Mouse (Mus musculus) lung, postnatal 10 days (tissue): ENCODE measurements around the gene Pakap.

Experiments
- DNase-seq: peaks from one replicate; pipeline ENCODE4 v3.0.0; 2021

Pakap gene

GRCm38 (mm10) chr4:57567666-57568206, at the start of gene Pakap:
Gene Pakap, plus strand, starts transcription at chr4:57568179.
- peak; percentile 77 for DNase-seq

GRCm38 (mm10) chr4:57523456-57523855, 44.5 kb upstream of the Pakap start:
- DNase-seq = no peak

- peak; percentile 8 for DNase-seq
These were observed 43.5 kb upstream of the Pakap start for GRCm38 (mm10) chr4:57524461-57524860.

GRCm38 (mm10) chr4:57525221-57526011, 42.6 kb upstream of the Pakap start:
- DNase-seq = peak; percentile 38

- DNase-seq = no peak
These were observed 39.7 kb upstream of the Pakap start for GRCm38 (mm10) chr4:57528296-57528695.

GRCm38 (mm10) chr4:57533686-57534085, 34.3 kb upstream of the Pakap start:
- no peak for DNase-seq

GRCm38 (mm10) chr4:57534232-57534631, 33.7 kb upstream of the Pakap start:
- peak; percentile 19 for DNase-seq

- no peak for DNase-seq
These were observed 32.9 kb upstream of the Pakap start for GRCm38 (mm10) chr4:57535087-57535486.

- DNase-seq = peak; percentile 72
These were observed 29.8 kb upstream of the Pakap start for GRCm38 (mm10) chr4:57538029-57538688.

- DNase-seq = peak; percentile 71
These were observed 24.2 kb upstream of the Pakap start for GRCm38 (mm10) chr4:57543692-57544256.

- DNase-seq = peak; percentile 29
These were observed 20.2 kb upstream of the Pakap start for GRCm38 (mm10) chr4:57547785-57548184.

- peak; percentile 23 for DNase-seq
These were observed 17.8 kb upstream of the Pakap start for GRCm38 (mm10) chr4:57550216-57550615.

GRCm38 (mm10) chr4:57557102-57557501, 10.9 kb upstream of the Pakap start:
- DNase-seq = no peak

GRCm38 (mm10) chr4:57559438-57559837, 8.5 kb upstream of the Pakap start:
- DNase-seq = no peak

- peak; percentile 59 for DNase-seq
These were observed 8.0 kb upstream of the Pakap start for GRCm38 (mm10) chr4:57560010-57560409.

- DNase-seq = peak; percentile 69
These were observed 6.9 kb upstream of the Pakap start for GRCm38 (mm10) chr4:57561055-57561454.

- no peak for DNase-seq
These were observed 2.7 kb upstream of the Pakap start for GRCm38 (mm10) chr4:57565283-57565682.

GRCm38 (mm10) chr4:57565811-57566210, 2.2 kb upstream of the Pakap start:
- no peak for DNase-seq

GRCm38 (mm10) chr4:57568268-57569068, 489 bp downstream of the Pakap start:
- DNase-seq = no peak

- peak; percentile 26 for DNase-seq
These were observed 1.0 kb downstream of the Pakap start for GRCm38 (mm10) chr4:57569069-57569355.

GRCm38 (mm10) chr4:57569711-57570110, 1.7 kb downstream of the Pakap start:
- peak; percentile 37 for DNase-seq

GRCm38 (mm10) chr4:57570229-57570628, 2.2 kb downstream of the Pakap start:
- DNase-seq = peak; percentile 26

GRCm38 (mm10) chr4:57574181-57574580, 6.2 kb downstream of the Pakap start:
- DNase-seq = no peak
